Mouse (Mus musculus): ENCODE data around the gene Slfn14. TPM values are rescaled to one million over a fixed set of nuclear protein-coding genes. Genes with fewer than 3 reads are reported as not detected.
A peak's percentile ranks its signal among the peaks of the same experiment; 100 is the strongest.
"Not testable (repeated sequence)": the region's sequence is repeated elsewhere in the genome, so short reads cannot be mapped to it uniquely, and the experiment has no call there.

Slfn14 gene
- total and polyA plus RNA-seq, 3 experiments = 0.04 to 0.19 TPM; not detected in 1

- TF ChIP-seq NELFE (IDR thresholded peaks at IDR 0.05; ENCODE audit: low read depth, low read length) (no peak), USF2 (IDR thresholded peaks at IDR 0.05; ENCODE audit: borderline replicate concordance in 1 of 2, insufficient read depth in 1 of 2, low read depth in 1 of 2, low read length in 2 of 2) (no peak), EP300 (IDR thresholded peaks at IDR 0.05; ENCODE audit: low read depth in 1 of 2, low read length in 2 of 2) (peak; percentile 95 to 96), SMC3 (IDR thresholded peaks at IDR 0.05; ENCODE audit: low read depth, low read length) (no peak), BHLHE40 (IDR thresholded peaks at IDR 0.05; ENCODE audit: borderline replicate concordance, low read depth, low read length) (no peak; the same call in 1 of the 2 replicates), NRF1 (IDR thresholded peaks at IDR 0.05; ENCODE audit: insufficient read depth, low read depth, low read length, poor library complexity, severe bottlenecking) (no peak), JUND (IDR thresholded peaks at IDR 0.05; ENCODE audit: low read depth, low read length) (peak; percentile 49), UBTF (IDR thresholded peaks at IDR 0.05; ENCODE audit: borderline replicate concordance, insufficient read depth, low read depth, low read length) (no peak), ZC3H11A (IDR thresholded peaks at IDR 0.05; ENCODE audit: low read depth, low read length) (peak; percentile 56; the same call in 1 of the 2 replicates)
Observed at GRCm38 (mm10) chr11:83262673-83263072, 23.9 kb downstream of the Slfn14 start (continued).

GRCm38 (mm10) chr11:83257211-83257610, 29.3 kb downstream of the Slfn14 start:
- H3K36me3 ChIP-seq (ENCODE audit: control insufficient read depth in 1 of 2, insufficient read depth in 2 of 2, low read length in 2 of 2) = peaks cover 10 to 21% of the 10 kb centered on the region in 2 experiments
- H3K27ac ChIP-seq (ENCODE audit: control insufficient read depth, low read depth, low read length); H3K9me3 ChIP-seq (replicated peaks; ENCODE audit: insufficient read depth, low read length); H3K9ac ChIP-seq (ENCODE audit: control insufficient read depth, low read depth, low read length, poor library complexity, severe bottlenecking); H3K4me1 ChIP-seq (ENCODE audit: control insufficient read depth in 1 of 2, insufficient read depth in 2 of 2, low read length in 2 of 2); DNase-seq (ENCODE audit: low read depth, low spot score); H3K4me3 ChIP-seq (ENCODE audit: control insufficient read depth in 1 of 2, insufficient read depth in 1 of 2, low read depth in 2 of 2, low read length in 2 of 2); H3K27me3 ChIP-seq (ENCODE audit: control insufficient read depth in 1 of 2, insufficient read depth in 2 of 2, low read length in 2 of 2); H3K79me2 ChIP-seq (ENCODE audit: control insufficient read depth, insufficient read depth, low read length, poor library complexity): not testable (repeated sequence)

GRCm38 (mm10) chr11:83239811-83240210, 46.7 kb downstream of the Slfn14 start:
- Histone ChIP-seq H3K9ac (ENCODE audit: control insufficient read depth, low read depth, low read length, poor library complexity, severe bottlenecking) (no peak overlapping the region), H3K4me1 (ENCODE audit: control insufficient read depth in 1 of 2, insufficient read depth in 2 of 2, low read length in 2 of 2) (peaks cover 15% of the 10 kb centered on the region in 2 experiments), H3K27ac (ENCODE audit: control insufficient read depth, low read depth, low read length) (no peak overlapping the region), H3K36me3 (ENCODE audit: control insufficient read depth in 1 of 2, insufficient read depth in 2 of 2, low read length in 2 of 2) (peaks cover 22 to 43% of the 10 kb centered on the region in 2 experiments), H3K4me3 (ENCODE audit: control insufficient read depth in 1 of 2, insufficient read depth in 1 of 2, low read depth in 2 of 2, low read length in 2 of 2) (no peak overlapping the region), H3K9me3 (replicated peaks; ENCODE audit: insufficient read depth, low read length) (no peaks in the 10 kb centered on the region), H3K79me2 (ENCODE audit: control insufficient read depth, insufficient read depth, low read length, poor library complexity) (peaks cover 3% of the 10 kb centered on the region; the same call in 1 of the 2 replicates), H3K27me3 (ENCODE audit: control insufficient read depth in 1 of 2, insufficient read depth in 2 of 2, low read length in 2 of 2) (no peaks in the 10 kb centered on the region)
- TF ChIP-seq USF1 (IDR thresholded peaks at IDR 0.05; ENCODE audit: low read depth, low read length) (no peak), GATA1 (IDR thresholded peaks at IDR 0.05; ENCODE audit: low read depth, low read length) (no peak)
- DNase-seq (ENCODE audit: low read depth, low spot score) = no peak

GRCm38 (mm10) chr11:83238389-83238788, 48.1 kb downstream of the Slfn14 start:
- DNase-seq (ENCODE audit: low read depth, low spot score) = no peak
- TF ChIP-seq MAFK (IDR thresholded peaks at IDR 0.05; ENCODE audit: borderline replicate concordance, low read depth, low read length) (no peak), EP300 (IDR thresholded peaks at IDR 0.05; ENCODE audit: low read depth in 1 of 2, low read length in 2 of 2) (0 out of 4 replicates have a peak, but pooled peaks of 1 of the 2 experiments have one; percentile 18)
- H3K27me3 ChIP-seq (ENCODE audit: control insufficient read depth in 1 of 2, insufficient read depth in 2 of 2, low read length in 2 of 2) = no peaks in the 10 kb centered on the region
- H3K4me1 ChIP-seq (ENCODE audit: control insufficient read depth in 1 of 2, insufficient read depth in 2 of 2, low read length in 2 of 2) = peaks cover 15% of the 10 kb centered on the region in 2 experiments
- H3K9ac ChIP-seq (ENCODE audit: control insufficient read depth, low read depth, low read length, poor library complexity, severe bottlenecking) = no peak overlapping the region
- no peak overlapping the region for H3K4me3 ChIP-seq (ENCODE audit: control insufficient read depth in 1 of 2, insufficient read depth in 1 of 2, low read depth in 2 of 2, low read length in 2 of 2)
- H3K36me3 ChIP-seq (ENCODE audit: control insufficient read depth in 1 of 2, insufficient read depth in 2 of 2, low read length in 2 of 2) = peaks cover 22 to 31% of the 10 kb centered on the region in 2 experiments
- H3K79me2 ChIP-seq (ENCODE audit: control insufficient read depth, insufficient read depth, low read length, poor library complexity) = peaks cover 3% of the 10 kb centered on the region; the same call in 1 of the 2 replicates
- no peaks in the 10 kb centered on the region for H3K9me3 ChIP-seq (replicated peaks; ENCODE audit: insufficient read depth, low read length)
- H3K27ac ChIP-seq (ENCODE audit: control insufficient read depth, low read depth, low read length) = peak overlapping the region; percentile 25

- H3K27me3 ChIP-seq (ENCODE audit: control insufficient read depth in 1 of 2, insufficient read depth in 2 of 2, low read length in 2 of 2); H3K4me3 ChIP-seq (ENCODE audit: control insufficient read depth in 1 of 2, insufficient read depth in 1 of 2, low read depth in 2 of 2, low read length in 2 of 2); H3K9me3 ChIP-seq (replicated peaks; ENCODE audit: insufficient read depth, low read length); H3K27ac ChIP-seq (ENCODE audit: control insufficient read depth, low read depth, low read length); H3K9ac ChIP-seq (ENCODE audit: control insufficient read depth, low read depth, low read length, poor library complexity, severe bottlenecking); DNase-seq (ENCODE audit: low read depth, low spot score); H3K79me2 ChIP-seq (ENCODE audit: control insufficient read depth, insufficient read depth, low read length, poor library complexity): not testable (repeated sequence)
- Histone ChIP-seq H3K36me3 (ENCODE audit: control insufficient read depth in 1 of 2, insufficient read depth in 2 of 2, low read length in 2 of 2) (peaks cover 22 to 24% of the 10 kb centered on the region in 2 experiments), H3K4me1 (ENCODE audit: control insufficient read depth in 1 of 2, insufficient read depth in 2 of 2, low read length in 2 of 2) (peaks cover 15% of the 10 kb centered on the region in 2 experiments)
Observed at GRCm38 (mm10) chr11:83237390-83237789, 49.1 kb downstream of the Slfn14 start.
